Mouse (Mus musculus) CD4-positive, CD25-positive, alpha-beta regulatory T cell (primary cell): ENCODE measurements around the gene Rhox4a2. TPM values are rescaled to one million over a fixed set of nuclear protein-coding genes. Genes with fewer than 3 reads are reported as not detected.

ENCODE experiments used
- polyA plus RNA-seq: library from polyadenylated mRNA; unstranded; fragments of 100-300 nt; shearing (Covaris generic); gene quantifications from one replicate; pipeline ENCODE4 v1.2.1, GENCODE M21; 2017

Gene Rhox4a2
- polyA plus RNA-seq: not detected

GRCm38 (mm10) chrX:37390548-37390947 is at the start of gene Rhox4a2:
Gene Rhox4a2, plus strand, starts transcription at chrX:37390848.

GRCm38 (mm10) chrX:37379728-37380127 is 10.9 kb upstream of the Rhox4a2 start, which contains the start of gene Rhox3a2:
Gene Rhox3a2, plus strand, starts transcription at chrX:37380028.

GRCm38 (mm10) chrX:37411767-37412166 is 21.1 kb downstream of the Rhox4a2 start, which contains the start of gene Rhox2b:
Gene Rhox2b, plus strand, starts transcription at chrX:37412067.

GRCm38 (mm10) chrX:37432194-37432593 is 41.5 kb downstream of the Rhox4a2 start, which contains the start of gene Rhox4b:
Gene Rhox4b, plus strand, starts transcription at chrX:37432494.

Other genes with a start within 250 kb of the Rhox4a2 start
- gene Akap14, start 222.0 kb upstream of the Rhox4a2 start, polyA plus RNA-seq: not detected
- 234 TPM for gene Ndufa1, start 199.7 kb upstream of the Rhox4a2 start, polyA plus RNA-seq
- 13.2 TPM for gene Rnf113a1, start 199.6 kb upstream of the Rhox4a2 start, polyA plus RNA-seq
- not detected for gene Gm9, start 179.8 kb upstream of the Rhox4a2 start, polyA plus RNA-seq
- not detected for gene Rhox1, start 168.6 kb upstream of the Rhox4a2 start, polyA plus RNA-seq
- gene Rhox2a, start 145.9 kb upstream of the Rhox4a2 start, polyA plus RNA-seq: not detected
- gene Rhox3a, start 140.9 kb upstream of the Rhox4a2 start, polyA plus RNA-seq: not detected
- not detected for gene Rhox4a, start 125.5 kb upstream of the Rhox4a2 start, polyA plus RNA-seq
- not detected for gene Rhox3a2, start 10.8 kb upstream of the Rhox4a2 start, polyA plus RNA-seq
- not detected for gene Rhox2b, start 21.2 kb downstream of the Rhox4a2 start, polyA plus RNA-seq
- gene Rhox4b, start 41.6 kb downstream of the Rhox4a2 start, polyA plus RNA-seq: not detected
- gene Rhox2c, start 62.8 kb downstream of the Rhox4a2 start, polyA plus RNA-seq: not detected
- not detected for gene Rhox3c, start 67.7 kb downstream of the Rhox4a2 start, polyA plus RNA-seq
- gene Rhox4c, start 89.5 kb downstream of the Rhox4a2 start, polyA plus RNA-seq: not detected
- gene Rhox2d, start 102.6 kb downstream of the Rhox4a2 start, polyA plus RNA-seq: not detected
- not detected for gene Rhox4d, start 123.5 kb downstream of the Rhox4a2 start, polyA plus RNA-seq
- gene Rhox2e, start 139.6 kb downstream of the Rhox4a2 start, polyA plus RNA-seq: not detected
- gene Rhox3e, start 151.2 kb downstream of the Rhox4a2 start, polyA plus RNA-seq: not detected
- 0.20 TPM for gene Rhox4e, start 166.6 kb downstream of the Rhox4a2 start, polyA plus RNA-seq
- gene Rhox2f, start 180.6 kb downstream of the Rhox4a2 start, polyA plus RNA-seq: not detected
- gene Rhox3f, start 190.1 kb downstream of the Rhox4a2 start, polyA plus RNA-seq: not detected
- gene Rhox4f, start 216.9 kb downstream of the Rhox4a2 start, polyA plus RNA-seq: 0.29 TPM
- gene Rhox3g, start 237.8 kb downstream of the Rhox4a2 start, polyA plus RNA-seq: not detected